Mouse (Mus musculus) bone marrow, adult 2 months (tissue): ENCODE results near the gene Klhl42. TPM values are rescaled to one million over a fixed set of nuclear protein-coding genes. Genes with fewer than 3 reads are reported as not detected.

Experiments used
- H3K27ac ChIP-seq: fragments of 200-500 bp; 2 replicates; pipeline ENCODE4 v1.5.1; 2012; ENCODE audit warnings: low read depth, mild to moderate bottlenecking, control low read depth, inconsistent platforms, low read length; ENCODE audit not compliant: control insufficient read depth, poor library complexity, insufficient read depth
- H3K4me1 ChIP-seq: fragments of 200-500 bp; 2 replicates; pipeline ENCODE4 v1.6.1; 2011; ENCODE audit warnings: low read length; ENCODE audit not compliant: control insufficient read depth, insufficient read depth
- H3K4me3 ChIP-seq: fragments of 200-500 bp; replicated peaks from 2 replicates; pipeline ENCODE3; 2011; ENCODE audit warnings: mild to moderate bottlenecking, low read depth, low read length, control low read depth; ENCODE audit not compliant: control insufficient read depth
- CTCF ChIP-seq: fragments of 200-500 bp; IDR thresholded peaks from 2 replicates; pipeline ENCODE4 v1.5.1; 2011; ENCODE audit warnings: low read length, control low read depth; ENCODE audit not compliant: control insufficient read depth, insufficient read depth
- POLR2A ChIP-seq: fragments of 200-500 bp; IDR thresholded peaks from 2 replicates; pipeline ENCODE4 v1.6.1; 2011; ENCODE audit warnings: low read depth, mild to moderate bottlenecking, control low read depth, low read length, borderline replicate concordance; ENCODE audit not compliant: control insufficient read depth
- WGBS: fragments of 180-500 bp; shearing (Covaris S2); methylation state at CpG from one replicate; pipeline ENCODE4 v1.1.7; 2018; 5-methylcytosine and 5-hydroxymethylcytosine counted together
- polyA plus RNA-seq: library from polyadenylated mRNA; stranded (reverse); fragments of >200 nt; gene quantifications from 2 replicates; pipeline ENCODE4 v1.2.4, GENCODE M21; 2011; ENCODE audit warnings: low replicate concordance; ENCODE audit not compliant: missing spikeins, insufficient read depth, insufficient read length

Gene Klhl42
- polyA plus RNA-seq, 1 experiment, result 3.9 TPM

DNA sequence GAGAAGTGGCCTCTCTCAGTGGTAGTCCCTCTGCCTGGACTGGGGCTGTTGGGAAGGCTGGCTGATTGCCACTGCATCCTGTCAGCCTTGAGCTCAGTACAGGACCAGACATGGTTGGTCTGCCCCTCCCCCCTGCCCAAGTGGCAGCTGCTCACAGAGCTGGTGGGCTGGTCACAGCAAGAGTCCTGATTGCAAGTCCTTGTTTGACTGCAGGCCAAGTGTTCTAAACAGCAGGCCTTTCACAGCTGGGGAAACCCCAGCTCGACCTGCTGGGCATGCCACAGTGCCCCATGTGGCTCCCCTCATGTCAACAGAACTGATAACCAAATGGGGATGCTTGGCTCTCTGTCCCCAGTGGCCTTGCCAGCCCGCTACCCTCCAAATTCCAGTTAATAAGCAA, 54.1 kb downstream of the Klhl42 start:
- TF ChIP-seq CTCF, result no peak
- TF ChIP-seq POLR2A, result no peak
- Histone ChIP-seq H3K4me3 (no peak overlapping the region), H3K4me1 (no peaks in the 10 kb centered on the region), H3K27ac (no peak overlapping the region)
- WGBS, result 43% methylated on average over 2 of the region's 2 CpGs

DNA sequence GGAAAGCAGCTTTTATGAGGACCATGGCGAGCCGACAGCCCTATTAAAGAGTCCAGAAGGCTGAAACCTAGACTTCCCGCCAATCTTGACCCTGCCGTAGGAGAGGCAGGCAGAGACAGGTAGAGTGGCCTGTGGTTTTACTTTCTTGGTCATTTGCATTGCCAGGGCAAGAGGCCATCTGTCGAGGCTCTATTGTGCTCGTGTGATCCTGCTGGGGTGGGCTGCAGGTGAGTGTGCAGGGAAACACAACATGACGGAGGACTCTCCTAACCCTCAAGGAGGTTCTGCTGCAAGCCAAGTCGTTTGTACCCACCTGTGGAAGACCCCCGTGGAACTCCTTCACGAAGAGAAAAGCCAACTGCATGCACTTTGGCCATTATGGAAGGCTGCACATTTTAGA, 54.6 kb downstream of the Klhl42 start:
- no peak overlapping the region for H3K4me3 ChIP-seq
- no peak overlapping the region for H3K27ac ChIP-seq
- WGBS, result 81% methylated on average over 10 of the region's 10 CpGs
- H3K4me1 ChIP-seq, result no peaks in the 10 kb centered on the region
- no peak for TF ChIP-seq CTCF
- no peak for TF ChIP-seq POLR2A

GRCm38 (mm10) chr6:147151069-147151468, 59.9 kb downstream of the Klhl42 start:
- Histone ChIP-seq H3K4me1 (no peaks in the 10 kb centered on the region), H3K4me3 (no peak overlapping the region), H3K27ac (no peak overlapping the region)
- 77% methylated on average over 6 of the region's 6 CpGs for WGBS
- TF ChIP-seq CTCF (no peak), POLR2A (no peak)

GRCm38 (mm10) chr6:147151839-147152238, 60.7 kb downstream of the Klhl42 start:
- no peaks in the 10 kb centered on the region for H3K4me1 ChIP-seq
- H3K4me3 ChIP-seq, result no peak overlapping the region
- TF ChIP-seq POLR2A (no peak), CTCF (no peak)
- no peak overlapping the region for H3K27ac ChIP-seq

DNA sequence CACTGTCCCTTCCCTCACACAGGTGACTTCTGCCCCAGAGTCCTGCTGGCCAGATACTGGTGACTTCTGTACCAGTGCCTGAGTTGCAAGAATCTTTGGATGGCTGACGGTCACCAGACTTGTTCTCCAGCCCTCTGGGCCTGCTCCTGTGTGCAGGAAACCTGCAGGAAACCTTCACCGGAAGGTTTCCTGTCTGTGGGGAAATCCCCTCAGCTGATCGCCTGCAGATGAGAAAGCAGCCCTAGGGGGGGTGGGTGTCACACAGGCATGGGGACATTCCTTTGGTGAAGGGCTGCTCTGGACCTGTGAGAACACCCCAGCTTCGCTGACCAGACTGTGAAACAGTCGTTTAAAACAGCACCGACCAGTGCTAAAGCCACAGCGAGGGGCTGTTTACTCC, 63.9 kb downstream of the Klhl42 start:
- no peak overlapping the region for H3K27ac ChIP-seq
- no peaks in the 10 kb centered on the region for H3K4me1 ChIP-seq
- TF ChIP-seq POLR2A (no peak), CTCF (no peak)
- no peak overlapping the region for H3K4me3 ChIP-seq
- 39% methylated on average over 7 of the region's 7 CpGs for WGBS

DNA sequence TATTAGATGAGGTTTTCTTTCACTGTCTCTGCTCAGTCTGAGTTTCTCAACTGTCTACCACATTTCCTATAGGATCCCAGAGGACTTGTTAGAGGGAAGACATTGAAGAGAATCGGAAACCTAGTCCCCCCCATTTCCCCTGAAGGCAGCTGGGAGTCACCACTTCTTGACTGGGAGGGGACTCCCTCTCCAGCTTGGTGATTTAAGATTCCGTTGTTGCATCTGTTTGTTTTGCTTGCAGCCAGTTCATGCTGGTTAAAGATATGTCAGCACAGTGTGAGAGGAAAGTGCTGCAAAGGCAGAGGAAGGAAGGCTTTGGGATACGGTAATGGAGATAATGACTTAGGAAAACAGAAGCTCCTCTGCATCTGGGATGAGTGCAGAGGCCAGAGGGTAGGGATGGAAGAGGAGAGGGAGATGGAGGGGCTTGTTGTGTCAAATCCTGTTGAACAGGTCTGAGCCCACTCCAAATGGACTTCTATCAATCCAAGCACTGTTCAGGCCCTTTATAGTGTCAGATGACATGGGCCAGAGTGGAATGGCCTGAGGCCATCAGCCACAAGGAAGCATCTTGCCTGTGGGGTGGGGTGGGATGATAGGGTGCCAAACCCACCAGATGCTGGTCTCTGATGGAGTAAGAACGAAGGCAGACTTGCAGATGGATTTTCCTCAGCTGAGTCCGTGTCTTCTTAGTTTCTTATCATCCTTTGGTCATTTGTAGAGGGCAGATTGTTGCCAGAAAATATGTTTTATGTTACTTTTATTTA, 70.8 kb downstream of the Klhl42 start:
- H3K4me1 ChIP-seq, result no peaks in the 10 kb centered on the region
- no peak for TF ChIP-seq CTCF
- TF ChIP-seq POLR2A, result no peak

More for the DNA sequence above, 70.8 kb downstream of the Klhl42 start:
- H3K27ac ChIP-seq, result no peak overlapping the region
- H3K4me3 ChIP-seq, result no peak overlapping the region
- 63% methylated on average over 5 of the region's 5 CpGs for WGBS

Other genes starting within 250 kb of the Klhl42 start
- not detected in 2 replicates for gene Smco2, start 241.3 kb upstream of the Klhl42 start, polyA plus RNA-seq
- 9.3 and 15.5 TPM in 2 replicates for gene Ppfibp1, start 202.9 kb upstream of the Klhl42 start, polyA plus RNA-seq
- not detected in 2 replicates for gene 1700034J05Rik, start 137.0 kb upstream of the Klhl42 start, polyA plus RNA-seq
- gene Rep15, start 58.8 kb upstream of the Klhl42 start, polyA plus RNA-seq, result 0.59 TPM in 1 of 2 replicates, not detected in the other
- 32.3 and 41.9 TPM in 2 replicates for gene Mrps35, start 48.6 kb upstream of the Klhl42 start, polyA plus RNA-seq
- not detected in 2 replicates for gene Mansc4, start 4.3 kb upstream of the Klhl42 start, polyA plus RNA-seq
- gene Pthlh, start 172.8 kb downstream of the Klhl42 start, polyA plus RNA-seq, result not detected in 2 replicates